Mouse (Mus musculus) small intestine, adult 2 months (tissue): ENCODE data around the gene Gm10642. TPM values are rescaled to one million over a fixed set of nuclear protein-coding genes. Genes with fewer than 3 reads are reported as not detected.

Experiments used
- H3K27ac ChIP-seq: fragments of 200-500 bp; 2 replicates; pipeline ENCODE4 v1.5.1; 2012; ENCODE audit warnings: low read depth, low read length, control low read depth, inconsistent platforms; ENCODE audit not compliant: insufficient read depth
- H3K27me3 ChIP-seq: fragments of 200-500 bp; 2 replicates; pipeline ENCODE4 v1.6.1; 2012; ENCODE audit warnings: mild to moderate bottlenecking, moderate library complexity, low read length, inconsistent platforms; ENCODE audit not compliant: control insufficient read depth, insufficient read depth
- H3K36me3 ChIP-seq: fragments of 200-500 bp; 2 replicates; pipeline ENCODE4 v1.6.1; 2012; ENCODE audit warnings: mild to moderate bottlenecking, low read length, control low read depth, inconsistent platforms; ENCODE audit not compliant: control insufficient read depth, insufficient read depth
- H3K4me1 ChIP-seq: fragments of 200-500 bp; 2 replicates; pipeline ENCODE4 v1.6.1; 2012; ENCODE audit warnings: low read length, inconsistent platforms, mixed read lengths; ENCODE audit not compliant: control insufficient read depth, insufficient read depth, insufficient read length
- H3K4me3 ChIP-seq: fragments of 200-500 bp; 2 replicates; pipeline ENCODE4 v1.5.1; 2012; ENCODE audit warnings: low read depth, mild to moderate bottlenecking, control low read depth, inconsistent platforms, low read length, moderate library complexity
- CTCF ChIP-seq: fragments of 200-500 bp; IDR thresholded peaks from 2 replicates; pipeline ENCODE4 v1.5.1; 2012; ENCODE audit warnings: low read depth, mild to moderate bottlenecking, control low read depth, inconsistent platforms, low read length, moderate library complexity, mixed read lengths; ENCODE audit not compliant: insufficient replicate concordance, insufficient read length; ENCODE audit errors: extremely low read depth
- POLR2A ChIP-seq: fragments of 200-500 bp; IDR thresholded peaks from 2 replicates; pipeline ENCODE4 v1.6.1; 2012; ENCODE audit warnings: low read depth, mild to moderate bottlenecking, control low read depth, inconsistent platforms, low read length, moderate library complexity
- WGBS: fragments of 180-500 bp; shearing (Covaris S2); methylation state at CpG from one replicate; pipeline ENCODE4 v1.1.7; 2018; 5-methylcytosine and 5-hydroxymethylcytosine counted together
- polyA plus RNA-seq: library from polyadenylated mRNA; depleted of rRNA; stranded (reverse); fragments of >200 nt; gene quantifications from 2 replicates; pipeline ENCODE4 v1.2.3, GENCODE M21; 2012

The Gm10642 gene
- polyA plus RNA-seq, 1 experiment, result 3.3 TPM

- H3K36me3 ChIP-seq, result 0 out of 2 replicates have a peak, but pooled peaks cover 1% of the 10 kb centered on the region
- H3K27ac ChIP-seq, result no peak overlapping the region
- no peak overlapping the region for H3K4me3 ChIP-seq
- H3K27me3 ChIP-seq, result no peaks in the 10 kb centered on the region
- no peak for TF ChIP-seq POLR2A
- TF ChIP-seq CTCF, result no peak
- 80% methylated on average over 2 of the region's 2 CpGs for WGBS
- H3K4me1 ChIP-seq, result peaks cover 4% of the 10 kb centered on the region; the same call in 1 of the 2 replicates
These were observed 3.8 kb upstream of the Gm10642 start for GRCm38 (mm10) chr9:70652221-70652620.

GRCm38 (mm10) chr9:70653875-70654274, 2.2 kb upstream of the Gm10642 start:
- no peak overlapping the region for H3K27ac ChIP-seq
- H3K36me3 ChIP-seq, result 0 out of 2 replicates have a peak, but pooled peaks cover 1% of the 10 kb centered on the region
- 32% methylated on average over 2 of the region's 2 CpGs for WGBS
- TF ChIP-seq POLR2A (no peak), CTCF (no peak)
- no peak overlapping the region for H3K4me3 ChIP-seq
- H3K4me1 ChIP-seq, result peaks cover 4% of the 10 kb centered on the region; the same call in 1 of the 2 replicates
- no peaks in the 10 kb centered on the region for H3K27me3 ChIP-seq

GRCm38 (mm10) chr9:70654496-70654895, 1.6 kb upstream of the Gm10642 start:
- Histone ChIP-seq H3K27ac (no peak overlapping the region), H3K4me1 (peaks cover 4% of the 10 kb centered on the region; the same call in 1 of the 2 replicates), H3K36me3 (no peaks in the 10 kb centered on the region), H3K27me3 (no peaks in the 10 kb centered on the region), H3K4me3 (no peak overlapping the region)
- TF ChIP-seq CTCF, result no peak
- no peak for TF ChIP-seq POLR2A
- 68% methylated on average over 4 of the region's 4 CpGs for WGBS

GRCm38 (mm10) chr9:70655764-70656129, 304 bp upstream of the Gm10642 start:
- TF ChIP-seq CTCF (no peak), POLR2A (no peak)
- WGBS, result 25% methylated on average over 2 of the region's 2 CpGs
- no peaks in the 10 kb centered on the region for H3K36me3 ChIP-seq
- no peak overlapping the region for H3K27ac ChIP-seq
- H3K4me3 ChIP-seq, result no peak overlapping the region
- no peaks in the 10 kb centered on the region for H3K27me3 ChIP-seq
- H3K4me1 ChIP-seq, result peaks cover 4% of the 10 kb centered on the region; the same call in 1 of the 2 replicates

GRCm38 (mm10) chr9:70657013-70657967, 1.2 kb downstream of the Gm10642 start, which contains the start of gene Mindy2:
Mindy2 (minus strand) TSS chr9:70657174.
- under 1% methylated on average over 67 of the region's 67 CpGs for WGBS
- H3K27ac ChIP-seq, result peak within 1 kb of the TSS; percentile 89
- H3K36me3 ChIP-seq, result no peaks in the 10 kb centered on the region
- peaks cover 4% of the 10 kb centered on the region; the same call in 1 of the 2 replicates for H3K4me1 ChIP-seq
- H3K27me3 ChIP-seq, result no peaks in the 10 kb centered on the region
- peak within 1 kb of the TSS; percentile 80 for H3K4me3 ChIP-seq
- no peak for TF ChIP-seq CTCF
- peak; percentile 80 for TF ChIP-seq POLR2A

GRCm38 (mm10) chr9:70658266-70658665, 2.2 kb downstream of the Gm10642 start:
- no peak overlapping the region for H3K27ac ChIP-seq
- TF ChIP-seq CTCF (no peak), POLR2A (no peak)
- no peaks in the 10 kb centered on the region for H3K27me3 ChIP-seq
- H3K4me3 ChIP-seq, result no peak overlapping the region
- H3K36me3 ChIP-seq, result no peaks in the 10 kb centered on the region
- 69% methylated on average over 2 of the region's 2 CpGs for WGBS
- H3K4me1 ChIP-seq, result peaks cover 4% of the 10 kb centered on the region; the same call in 1 of the 2 replicates

GRCm38 (mm10) chr9:70664847-70665246, 8.8 kb downstream of the Gm10642 start:
- Histone ChIP-seq H3K27me3 (no peaks in the 10 kb centered on the region), H3K36me3 (no peaks in the 10 kb centered on the region), H3K4me1 (no peaks in the 10 kb centered on the region), H3K4me3 (no peak overlapping the region), H3K27ac (no peak overlapping the region)
- 90% methylated on average over 4 of the region's 4 CpGs for WGBS
- TF ChIP-seq CTCF (no peak), POLR2A (no peak)
